In the genomic region with DNA sequence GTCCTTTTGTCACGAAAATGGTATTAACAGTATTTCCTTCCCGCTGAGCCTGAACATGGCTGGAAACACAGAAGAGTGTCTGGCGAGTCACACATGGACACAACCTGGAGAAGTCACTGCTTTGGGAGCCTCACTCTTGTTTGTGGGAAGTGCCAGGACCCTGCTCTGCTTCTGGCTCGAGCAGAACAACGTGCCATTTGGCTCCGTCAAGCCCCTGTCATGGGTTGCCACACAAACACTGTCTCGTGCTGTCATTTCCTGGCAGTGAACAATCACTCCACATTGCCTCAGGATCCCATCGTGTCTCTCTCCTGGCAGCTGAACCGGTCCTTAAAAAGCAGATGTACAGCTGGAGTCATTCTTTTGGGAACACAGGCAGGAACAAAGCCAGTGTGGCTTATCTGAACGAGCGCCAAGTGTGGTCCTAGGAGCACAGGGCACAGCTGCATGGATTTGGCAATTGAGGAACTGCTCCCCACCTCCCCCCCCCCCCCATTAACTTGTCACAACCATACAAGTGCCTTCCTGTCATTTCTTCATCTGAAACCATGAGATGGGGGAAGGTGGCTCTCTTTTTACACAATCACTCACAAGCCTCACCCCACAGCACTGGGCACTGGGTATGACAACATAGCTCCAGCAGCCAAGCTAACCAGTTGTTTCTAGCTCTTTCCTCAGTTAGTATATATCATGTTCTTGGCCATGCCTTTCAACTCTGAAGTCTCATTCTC, we compare ENCODE assay signal across 8 mouse cellular contexts. TPM values are rescaled to one million over a fixed set of nuclear protein-coding genes. Genes with fewer than 3 reads are reported as not detected.
DNase-seq lines count a peak whose midpoint lies in the region; ATAC-seq lines count a peak whose summit lies in the region.

No protein-coding gene starts in this region.

- H3K4me1 ChIP-seq in hindbrain, embryonic 14.5 days (replicated peaks; ENCODE audit: control insufficient read depth, insufficient read depth, low read length) = peaks cover 40% of the 10 kb centered on the region

- H3K27me3 ChIP-seq in hindbrain, embryonic 14.5 days (ENCODE audit: control insufficient read depth, insufficient read depth, low read length) = no peaks in the 10 kb centered on the region

- no peaks in the 10 kb centered on the region for H3K9me3 ChIP-seq in hindbrain, embryonic 14.5 days (ENCODE audit: control insufficient read depth, low read length)

- peak overlapping the region; percentile 71 for H3K4me2 ChIP-seq in hindbrain, embryonic 14.5 days (replicated peaks)

- H3K27ac ChIP-seq in hindbrain, embryonic 14.5 days = peak overlapping the region; percentile 99

- ATAC-seq in hindbrain, embryonic 14.5 days (ENCODE audit: low FRiP score) = peak; percentile 51
- no peak for ATAC-seq in activated CD4-positive, CD25-positive, alpha-beta regulatory T cell, adult 4 months

- DNase-seq in T-cell, adult 2 months (ENCODE audit: low spot score) = peak; percentile 75
- peak; percentile 34 to 59 for DNase-seq in cerebellum, postnatal 4 days (ENCODE audit: low spot score in 2 of 2)
- DNase-seq in gastrocnemius, adult 18-20 months (ENCODE audit: low spot score) = peak; percentile 61
- DNase-seq in hindbrain, embryonic 14.5 days (ENCODE audit: low spot score) = peak; percentile 72
- DNase-seq in layer of hippocampus, postnatal 36 days = peak; percentile 43 to 52
- peak; percentile 85 for DNase-seq in lung, postnatal 25 days (ENCODE audit: low spot score)
- DNase-seq in retina, postnatal 1 day = peak; percentile 62

- WGBS in hindbrain, embryonic 14.5 days = 6% methylated on average over 11 of the region's 11 CpGs

- no peaks in the 10 kb centered on the region for H3K36me3 ChIP-seq in hindbrain, embryonic 14.5 days (replicated peaks; ENCODE audit: control insufficient read depth, insufficient read depth)

- H3K9ac ChIP-seq in hindbrain, embryonic 14.5 days = peak overlapping the region; percentile 55

- H3K4me3 ChIP-seq in hindbrain, embryonic 14.5 days (replicated peaks; ENCODE audit: low read length) = peak overlapping the region; percentile 27

RNA-seq across cellular contexts. Expression of gene Sde2, which starts 2.3 kb away (rescaled TPM):
- total RNA-seq in gastrocnemius, adult 18-20 months (2021) = 1 to 10 TPM; 7.1 to 9.6 TPM
- polyA plus RNA-seq in hindbrain, embryonic 14.5 days (2014; fragmentation: Nextera tagmentation; extraction: Ambion mirVana) = 26.9 and 28.2 TPM in 2 replicates
- 10 to 100 TPM; 23.6 to 24.0 TPM for total RNA-seq in layer of hippocampus, postnatal 36 days (2021)
- polyA plus RNA-seq in activated CD4-positive, CD25-positive, alpha-beta regulatory T cell, adult 4 months (2017; shearing (Covaris generic)) = 10 to 100 TPM; 32.3 to 34.1 TPM

RNA-seq across cellular contexts. Expression of gene H3f3a, which starts 34.9 kb away (rescaled TPM):
- total RNA-seq in gastrocnemius, adult 18-20 months (2021) = 100 to 1,000 TPM; 285 to 302 TPM
- polyA plus RNA-seq in hindbrain, embryonic 14.5 days (2014; fragmentation: Nextera tagmentation; extraction: Ambion mirVana) = 2,816 and 2,951 TPM in 2 replicates
- total RNA-seq in layer of hippocampus, postnatal 36 days (2021) = 100 to 1,000 TPM; 365 to 366 TPM
- polyA plus RNA-seq in activated CD4-positive, CD25-positive, alpha-beta regulatory T cell, adult 4 months (2017; shearing (Covaris generic)) = 100 to 1,000 TPM; 737 to 878 TPM

RNA-seq across cellular contexts. Expression of gene Lefty2, which starts 44.2 kb away (rescaled TPM):
- total RNA-seq in gastrocnemius, adult 18-20 months (2021) = not detected
- polyA plus RNA-seq in hindbrain, embryonic 14.5 days (2014; fragmentation: Nextera tagmentation; extraction: Ambion mirVana) = 1.5 and 3.2 TPM in 2 replicates
- total RNA-seq in layer of hippocampus, postnatal 36 days (2021) = 1 to 10 TPM; 1.3 to 1.4 TPM
- not detected for polyA plus RNA-seq in activated CD4-positive, CD25-positive, alpha-beta regulatory T cell, adult 4 months (2017; shearing (Covaris generic))

RNA-seq across cellular contexts. Expression of gene Pycr2, which starts 55.4 kb away (rescaled TPM):
- total RNA-seq in gastrocnemius, adult 18-20 months (2021) = 10 to 100 TPM in 1 of 2 experiments, 1 to 10 TPM in 1; 9.9 to 10.9 TPM
- polyA plus RNA-seq in hindbrain, embryonic 14.5 days (2014; fragmentation: Nextera tagmentation; extraction: Ambion mirVana) = 63.0 and 68.0 TPM in 2 replicates
- 10 to 100 TPM; 40.4 to 43.2 TPM for total RNA-seq in layer of hippocampus, postnatal 36 days (2021)
- 10 to 100 TPM; 44.3 to 45.6 TPM for polyA plus RNA-seq in activated CD4-positive, CD25-positive, alpha-beta regulatory T cell, adult 4 months (2017; shearing (Covaris generic))
